Mouse (Mus musculus) kidney, adult 9 months (tissue): Measurements from ENCODE around the gene Fgf11.
A peak's percentile ranks its signal among the peaks of the same experiment; 100 is the strongest.

Experiments used
- DNase-seq: peaks from one replicate; pipeline ENCODE4 v3.0.0; 2022

The Fgf11 gene

DNA sequence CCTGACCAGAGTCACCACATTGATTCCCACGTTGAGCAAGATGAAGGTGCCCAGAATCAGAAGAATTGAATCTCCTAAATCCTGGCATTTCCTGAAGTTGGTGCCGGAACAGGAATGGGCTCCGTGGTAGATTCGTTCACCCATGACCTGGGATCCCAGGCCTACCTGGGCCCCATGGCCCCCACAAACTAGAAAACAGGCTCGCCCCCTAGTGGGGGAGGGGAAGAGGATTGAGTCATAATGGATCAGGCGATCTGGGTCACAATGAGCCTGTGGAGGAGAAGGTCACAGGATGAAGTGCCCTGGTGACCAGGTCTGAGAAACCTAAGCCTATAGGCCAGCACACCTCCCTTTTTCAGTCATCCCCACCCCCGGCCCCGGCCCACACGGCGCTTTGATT, 13.5 kb upstream of the Fgf11 start, which contains the start of gene Gm39566:
Gm39566 (minus strand) TSS at position 144 of the 400 bp plus-strand sequence.
- no peak for DNase-seq

- no peak for DNase-seq
Measured at GRCm38 (mm10) chr11:69810280-69810679, 8.6 kb upstream of the Fgf11 start.

DNA sequence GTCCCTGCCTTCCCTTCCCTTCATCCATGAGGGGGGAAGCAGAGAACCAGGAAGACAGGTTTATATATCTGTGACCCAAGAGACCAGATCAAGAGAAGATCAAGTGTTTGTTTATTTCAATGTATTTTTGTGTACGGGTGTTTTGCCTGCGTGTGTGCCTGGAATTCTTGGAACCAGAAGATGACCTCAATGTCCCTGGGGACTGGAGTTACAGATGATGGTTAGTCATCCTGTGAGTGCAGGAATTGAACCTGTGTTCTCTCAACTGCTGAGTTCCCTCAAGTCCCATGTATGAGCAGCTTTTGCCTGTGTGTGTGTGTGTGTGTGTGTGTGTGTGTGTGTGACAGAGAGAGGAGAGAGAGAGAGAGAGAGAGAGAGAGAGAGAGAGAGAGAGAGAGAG, 6.0 kb upstream of the Fgf11 start:
- no peak for DNase-seq

DNA sequence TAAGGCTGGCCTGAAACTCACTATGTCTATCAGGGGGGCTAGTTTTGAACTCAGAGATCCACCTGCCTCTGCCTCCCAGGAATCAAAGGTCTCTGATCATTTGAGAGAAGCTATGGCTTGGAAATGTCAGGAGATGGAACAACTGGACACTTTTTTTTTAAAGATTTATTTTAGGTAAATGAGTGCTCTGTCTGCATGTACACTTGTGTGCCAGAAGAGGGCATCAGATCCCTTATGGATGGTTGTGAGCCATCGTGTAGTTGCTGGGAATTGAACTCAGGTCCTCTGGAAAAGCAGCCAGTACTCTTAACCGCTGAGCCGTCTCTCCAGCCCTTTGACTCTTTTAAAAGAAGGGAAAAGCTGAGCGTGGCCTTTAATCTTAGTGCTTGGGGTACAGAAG, 4.7 kb upstream of the Fgf11 start:
- DNase-seq, result no peak

DNA sequence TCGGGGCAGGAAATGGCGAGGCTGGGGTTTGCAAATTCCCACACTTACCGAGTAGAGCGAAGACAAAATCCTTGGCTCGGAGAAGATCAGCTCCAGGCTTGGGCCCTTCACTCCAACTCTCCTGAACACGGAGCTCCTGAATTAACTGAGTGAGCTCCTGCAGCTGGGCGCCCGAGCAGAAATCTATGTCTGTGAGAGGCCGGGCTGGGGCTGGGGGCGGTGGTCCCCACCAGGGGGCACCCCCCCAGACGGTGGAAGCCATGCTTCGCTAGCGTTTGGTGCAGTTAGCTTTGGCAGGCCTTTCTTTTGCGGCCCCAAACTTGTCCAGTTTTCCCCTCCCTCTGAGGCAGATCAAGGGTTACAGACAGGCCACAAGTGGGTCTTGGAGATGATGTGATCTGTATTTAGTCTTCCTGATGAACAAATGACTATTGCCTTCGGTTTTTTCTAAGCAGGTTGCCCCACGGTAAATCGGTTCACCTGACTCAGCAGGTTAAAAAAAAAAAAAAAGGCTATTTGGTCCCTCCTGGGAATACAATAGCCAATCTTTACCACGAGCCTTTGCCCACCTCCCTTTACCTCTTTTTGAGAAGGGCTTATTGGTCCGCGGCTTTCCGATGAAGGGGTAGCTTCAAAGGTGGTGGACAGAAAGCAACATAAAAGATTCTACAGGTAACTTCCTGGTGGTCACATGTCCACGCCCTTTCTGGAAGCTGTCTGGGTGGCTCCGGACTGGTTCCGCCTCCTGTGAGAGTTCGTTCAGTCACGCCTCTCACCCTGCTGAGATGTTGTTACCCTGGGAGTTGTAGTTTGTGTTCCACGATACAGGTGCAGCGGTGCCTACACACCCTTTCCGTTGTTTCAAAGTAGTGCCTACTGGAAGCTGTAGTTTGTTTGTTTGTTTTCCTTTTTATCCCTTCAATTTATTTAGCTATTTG, 3.6 kb upstream of the Fgf11 start, which contains the start of gene Tmem102:
Tmem102 (minus strand) TSS at position 653 of the 938 bp plus-strand sequence.
- DNase-seq, result peak; percentile 93

- peak; percentile 56 for DNase-seq
Measured at GRCm38 (mm10) chr11:69804652-69804940, 2.9 kb upstream of the Fgf11 start.

- peak; percentile 85 for DNase-seq
Measured at GRCm38 (mm10) chr11:69803786-69804651, 2.4 kb upstream of the Fgf11 start.

- no peak for DNase-seq
Measured at GRCm38 (mm10) chr11:69803328-69803727, 1.7 kb upstream of the Fgf11 start.

- peak; percentile 72 for DNase-seq
Measured at GRCm38 (mm10) chr11:69802648-69803105, 1.0 kb upstream of the Fgf11 start.

GRCm38 (mm10) chr11:69800392-69801197, 1.1 kb downstream of the Fgf11 start:
- DNase-seq, result peak; percentile 41

DNA sequence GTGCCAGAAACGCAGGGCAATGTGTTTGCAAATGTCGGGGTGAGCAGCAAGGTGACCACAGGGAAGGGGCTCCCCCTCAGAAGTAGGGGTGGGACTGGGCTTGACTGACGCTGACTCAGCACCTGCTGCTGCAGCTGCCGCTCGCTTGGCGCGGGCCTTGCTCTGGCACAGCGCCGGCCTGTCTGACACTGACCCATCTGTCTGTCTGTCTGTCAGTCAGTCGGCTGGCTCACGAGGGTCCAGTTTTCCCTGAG, 1.6 kb downstream of the Fgf11 start:
- DNase-seq, result no peak

- no peak for DNase-seq
Measured at GRCm38 (mm10) chr11:69799394-69800137, 2.1 kb downstream of the Fgf11 start.

DNA sequence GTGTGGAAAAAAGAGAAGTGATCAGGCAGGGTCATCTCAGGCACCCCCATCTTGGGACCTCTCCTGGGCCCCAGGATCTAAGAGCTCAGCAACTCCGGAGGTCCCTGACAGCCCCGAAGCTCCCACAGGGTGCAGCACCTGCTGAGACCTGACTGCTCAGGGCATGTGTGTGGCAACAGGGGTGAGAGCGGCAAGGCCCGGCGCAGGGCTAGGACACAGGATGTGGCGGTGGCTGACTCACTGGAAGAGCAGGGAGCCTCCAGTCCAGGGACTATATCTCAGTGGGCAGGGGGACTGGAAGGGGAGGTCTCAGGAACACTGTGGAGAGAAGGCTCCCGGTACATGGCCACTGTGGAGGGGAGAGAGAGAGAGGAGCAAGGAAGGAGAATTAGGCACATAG, 3.7 kb downstream of the Fgf11 start:
- DNase-seq, result no peak

- DNase-seq, result peak; percentile 34
Measured at GRCm38 (mm10) chr11:69795983-69796435, 5.6 kb downstream of the Fgf11 start.

DNA sequence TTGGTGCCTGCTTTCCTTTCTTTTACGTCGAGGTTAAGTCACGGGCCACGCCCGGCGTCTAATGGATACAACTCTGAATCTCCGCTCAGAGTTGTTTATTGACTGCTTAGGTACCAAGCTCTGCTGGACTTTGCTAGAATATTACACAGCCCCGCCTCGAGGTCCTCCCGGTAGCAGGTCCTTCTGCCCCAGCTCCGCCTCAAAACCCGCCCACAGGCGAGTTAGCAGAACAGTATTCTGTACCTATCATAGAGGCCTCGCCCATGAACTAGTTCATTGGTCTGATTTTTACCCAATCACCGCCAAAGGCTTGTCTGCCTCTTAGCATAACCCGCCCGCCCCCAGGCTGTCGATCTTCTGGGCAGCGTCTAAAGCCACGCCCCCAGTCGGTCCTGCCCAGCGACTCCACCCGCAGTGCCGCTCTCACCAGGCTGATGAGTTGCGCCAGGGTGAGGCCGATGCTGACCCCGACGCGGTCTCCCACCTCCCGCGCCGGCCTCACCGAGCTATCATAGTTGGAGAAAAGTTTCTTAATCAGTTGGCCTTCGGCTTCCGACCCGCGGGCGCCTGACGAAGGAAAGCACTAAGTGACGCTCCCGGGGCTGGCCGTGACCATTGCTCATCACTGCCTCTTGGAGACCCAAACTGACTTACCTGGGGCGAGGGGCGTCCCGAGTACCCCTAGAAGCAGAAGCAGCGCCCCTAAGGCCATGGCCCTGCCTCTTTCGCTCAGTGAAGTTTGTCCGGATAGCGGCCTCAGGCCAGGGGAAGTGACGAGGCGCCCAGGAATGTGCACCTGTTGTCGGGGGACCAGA, 6.3 kb downstream of the Fgf11 start, which contains the start of gene Chrnb1:
Chrnb1 (minus strand) TSS at position 776 of the 815 bp plus-strand sequence.
- DNase-seq, result peak; percentile 99

- no peak for DNase-seq
Measured at GRCm38 (mm10) chr11:69793429-69793828, 8.2 kb downstream of the Fgf11 start.

GRCm38 (mm10) chr11:69791420-69791819, 10.2 kb downstream of the Fgf11 start:
- DNase-seq, result no peak

- no peak for DNase-seq
Measured at GRCm38 (mm10) chr11:69789431-69789830, 12.2 kb downstream of the Fgf11 start.

- DNase-seq, result no peak
Measured at GRCm38 (mm10) chr11:69787306-69787705, 14.4 kb downstream of the Fgf11 start.

GRCm38 (mm10) chr11:69784793-69785272, 16.8 kb downstream of the Fgf11 start:
- DNase-seq, result peak; percentile 49

DNA sequence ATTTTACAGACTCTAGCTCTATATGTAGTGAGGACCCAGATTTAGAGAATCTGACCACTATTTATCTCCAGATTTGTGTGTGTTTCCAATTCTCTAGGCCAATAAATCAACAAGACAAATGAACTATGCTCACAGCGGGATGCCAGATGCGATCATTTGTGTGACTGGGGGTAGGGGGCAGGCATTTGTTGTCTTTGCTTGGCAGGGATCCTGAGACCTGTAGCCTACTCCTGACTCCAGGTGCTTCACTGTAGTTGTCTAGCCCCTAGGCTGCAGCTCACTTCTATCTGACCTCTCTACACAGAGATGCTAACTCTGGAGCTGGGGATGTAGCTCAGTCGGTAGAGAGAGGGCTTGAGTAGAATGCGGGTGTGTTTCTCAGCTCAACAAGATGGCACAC, 19.8 kb downstream of the Fgf11 start:
- DNase-seq, result no peak
